Mouse (Mus musculus) G1E (cell line): ENCODE measurements at regions not wholly inside any gene's neighbourhood (a gene's known extent, or its start where the extent isn't known, plus 50 kb on each side); places are given as distances from the start of the nearest gene placed in this dataset.

Experiments
- CTCF ChIP-seq: IDR thresholded peaks from 2 replicates; pipeline ENCODE4 v1.5.1; 2012; ENCODE audit warnings: low read depth, low read length, inconsistent platforms, mixed read lengths
- GATA1 ChIP-seq: IDR thresholded peaks from 2 replicates; pipeline ENCODE4 v1.6.1; 2012; ENCODE audit warnings: borderline replicate concordance, low read length, inconsistent platforms, mixed read lengths

GRCm38 (mm10) chr16:49969693-49970296, 169.5 kb downstream of the Cd47 start:
- TF ChIP-seq GATA1: no peak
- TF ChIP-seq CTCF: no peak
